In genomic region chr19:36909676-36910292, GRCm38 (mm10) we compare ENCODE assay signal across 9 mouse cellular contexts. TPM values are rescaled to one million over a fixed set of nuclear protein-coding genes. Genes with fewer than 3 reads are reported as not detected.
DNase-seq lines count a peak whose midpoint lies in the region; ATAC-seq and TF ChIP-seq lines count a peak whose summit lies in the region.
"Had no signal": no experiment of that assay in that cellular context is flagged by ENCODE, and none has a peak within 500 bp of the region (broad histone marks: within the 10 kb centered on the region; RNA-seq: fewer than 3 reads in every experiment).

No protein-coding gene starts in this region.

- H3K36me3 ChIP-seq in kidney, embryonic 16.5 days (ENCODE audit: insufficient read depth, low read length): no peaks in the 10 kb centered on the region
- no peaks in the 10 kb centered on the region for H3K36me3 ChIP-seq in ES-E14 (ENCODE audit: control insufficient read depth, insufficient read depth, low read length, poor library complexity, severe bottlenecking)
- H3K36me3 ChIP-seq in forebrain, postnatal 0 days (ENCODE audit: insufficient read depth): no peaks in the 10 kb centered on the region
- H3K36me3 ChIP-seq in limb, embryonic 10.5 days: no peaks in the 10 kb centered on the region
- no peaks in the 10 kb centered on the region for H3K36me3 ChIP-seq in thymus, adult 2 months (ENCODE audit: control insufficient read depth, insufficient read depth, low read length)
- H3K36me3 ChIP-seq: liver, embryonic 15.5 days had no signal

- no peak for ATAC-seq in kidney, embryonic 16.5 days (ENCODE audit: low FRiP score, low TSS enrichment)
- peak; percentile 68 for ATAC-seq in cerebellum, adult (ENCODE audit: insufficient number of reproducible peaks, low FRiP score, low TSS enrichment)
- ATAC-seq in forebrain, postnatal 0 days: peak; percentile 38; the same call in 1 of the 2 replicates
- peak; percentile 65 for ATAC-seq in monocyte, adult 5-6 weeks (replicated peaks; ENCODE audit: insufficient number of reproducible peaks, low FRiP score, low TSS enrichment, poor library complexity, severe bottlenecking)

- H3K4me1 ChIP-seq in kidney, embryonic 16.5 days (ENCODE audit: insufficient read depth, low read length): no peaks in the 10 kb centered on the region
- H3K4me1 ChIP-seq in ES-E14 (ENCODE audit: control insufficient read depth in 2 of 2, insufficient read depth in 2 of 2, low read length in 2 of 2, poor library complexity in 1 of 2): peaks cover 0 to 2% of the 10 kb centered on the region in 2 experiments; a peak in 1 of 4 replicates
- H3K4me1 ChIP-seq in forebrain, postnatal 0 days (ENCODE audit: insufficient read depth): no peaks in the 10 kb centered on the region
- H3K4me1 ChIP-seq in limb, embryonic 10.5 days: peaks cover under 1% of the 10 kb centered on the region; the same call in 1 of the 2 replicates
- H3K4me1 ChIP-seq in thymus, adult 2 months (replicated peaks; ENCODE audit: control insufficient read depth, insufficient read depth, low read length): no peaks in the 10 kb centered on the region

- in situ Hi-C loops in ES-E14 (cut with MboI; ENCODE audit: low sequenced_read_pairs in 2 of 2, unreplicated experiment in 2 of 2): no loop called here

- no peak overlapping the region for H3K27ac ChIP-seq in kidney, embryonic 16.5 days (ENCODE audit: low read length)
- H3K27ac ChIP-seq in ES-E14 (ENCODE audit: insufficient read depth, low read depth, low read length, poor library complexity, severe bottlenecking): no peak overlapping the region
- H3K27ac ChIP-seq in forebrain, postnatal 0 days (ENCODE audit: low read depth, low read length): no peak overlapping the region; the same call in 1 of the 2 replicates
- no peak overlapping the region for H3K27ac ChIP-seq in limb, embryonic 10.5 days
- H3K27ac ChIP-seq in thymus, adult 2 months (ENCODE audit: control insufficient read depth, insufficient read depth, low read length): no peak overlapping the region
- H3K27ac ChIP-seq: liver, embryonic 15.5 days had no signal

- no peak for TF ChIP-seq POLR2A in thymus, adult 2 months (IDR thresholded peaks at IDR 0.05; ENCODE audit: control insufficient read depth, extremely low read depth, insufficient read depth, low read length, poor library complexity)

- no peaks in the 10 kb centered on the region for H3K27me3 ChIP-seq in kidney, embryonic 16.5 days (ENCODE audit: insufficient read depth, low read length)
- no peaks in the 10 kb centered on the region for H3K27me3 ChIP-seq in forebrain, postnatal 0 days (ENCODE audit: insufficient read depth, low read length)
- no peaks in the 10 kb centered on the region for H3K27me3 ChIP-seq in limb, embryonic 10.5 days (ENCODE audit: low read depth, poor library complexity, severe bottlenecking)
- no peaks in the 10 kb centered on the region; the same call in 1 of the 2 replicates for H3K27me3 ChIP-seq in thymus, adult 2 months (ENCODE audit: control insufficient read depth, insufficient read depth, low read length)

- DNase-seq in kidney, adult 18-20 months: peak; percentile 69
- peak; percentile 88 for DNase-seq in ES-E14 (ENCODE audit: low read depth, low spot score)
- peak; percentile 72 for DNase-seq in forebrain, postnatal 0 days
- peak; percentile 83 for DNase-seq in limb, embryonic 10.5 days (ENCODE audit: low spot score)
- DNase-seq in thymus, adult 2 months: peak; percentile 70

- H3K4me2 ChIP-seq in kidney, embryonic 16.5 days (replicated peaks; ENCODE audit: low read depth, low read length): no peak overlapping the region
- no peak overlapping the region for H3K4me2 ChIP-seq in forebrain, postnatal 0 days (ENCODE audit: low read depth)
- H3K4me2 ChIP-seq: liver, embryonic 15.5 days had no signal

- H3K9ac ChIP-seq in kidney, embryonic 16.5 days (replicated peaks; ENCODE audit: low read length): no peak overlapping the region
- no peak overlapping the region for H3K9ac ChIP-seq in ES-E14 (ENCODE audit: insufficient read depth, low read depth, low read length, poor library complexity, severe bottlenecking)
- no peak overlapping the region for H3K9ac ChIP-seq in forebrain, postnatal 0 days
- H3K9ac ChIP-seq: liver, embryonic 15.5 days had no signal

- TF ChIP-seq CTCF in forebrain, postnatal 0 days (IDR thresholded peaks at IDR 0.05; ENCODE audit: low read depth): peak; percentile 74
- TF ChIP-seq CTCF in thymus, adult 2 months (IDR thresholded peaks at IDR 0.05; ENCODE audit: borderline replicate concordance, control insufficient read depth, extremely low read depth, insufficient read depth, low read length, poor library complexity): no peak

- WGBS in kidney, embryonic 16.5 days: 33% methylated on average over 9 of the region's 9 CpGs
- 26% methylated on average over 9 of the region's 9 CpGs for WGBS in forebrain, postnatal 0 days
- 23% methylated on average over 9 of the region's 9 CpGs for WGBS in limb, embryonic 10.5 days
- WGBS in thymus, adult 2 months: 31% methylated on average over 9 of the region's 9 CpGs

- no peaks in the 10 kb centered on the region for H3K9me3 ChIP-seq in kidney, embryonic 16.5 days (ENCODE audit: low read length)
- H3K9me3 ChIP-seq in ES-E14 (ENCODE audit: control insufficient read depth, insufficient read depth, low read depth, low read length): no peaks in the 10 kb centered on the region
- no peaks in the 10 kb centered on the region for H3K9me3 ChIP-seq in forebrain, postnatal 0 days (ENCODE audit: low read length)
- H3K9me3 ChIP-seq in limb, embryonic 10.5 days (replicated peaks): no peaks in the 10 kb centered on the region
- H3K9me3 ChIP-seq: liver, embryonic 15.5 days had no signal

- H3K4me3 ChIP-seq in kidney, embryonic 16.5 days (ENCODE audit: low read length): no peak overlapping the region
- peak overlapping the region in 1 of 2 experiments; percentile 51; a peak in 2 of 4 replicates for H3K4me3 ChIP-seq in ES-E14 (ENCODE audit: insufficient read depth in 1 of 2, low read depth in 1 of 2, low read length in 2 of 2, poor library complexity in 1 of 2, severe bottlenecking in 1 of 2)
- no peak overlapping the region for H3K4me3 ChIP-seq in forebrain, postnatal 0 days (ENCODE audit: low read depth, low read length)
- H3K4me3 ChIP-seq in limb, embryonic 10.5 days: no peak overlapping the region
- H3K4me3 ChIP-seq in thymus, adult 2 months (ENCODE audit: control insufficient read depth, insufficient read depth, low read length): no peak overlapping the region
- H3K4me3 ChIP-seq: liver, embryonic 15.5 days had no signal

TF ChIP-seq in ES-E14, 5 proteins besides CTCF, POLR2A, EP300 and RAD21:
- TF ChIP-seq MAFK (IDR thresholded peaks at IDR 0.05; ENCODE audit: insufficient read depth, low read depth, low read length): peak; percentile 53
- 0 out of 2 replicates have a peak, but pooled peaks have one; percentile 30 for TF ChIP-seq HCFC1 (IDR thresholded peaks at IDR 0.05; ENCODE audit: borderline replicate concordance, insufficient read depth, low read length)
- TF ChIP-seq CHD2 (IDR thresholded peaks at IDR 0.05; ENCODE audit: low read depth, low read length): no peak
TF ChIP-seq in ES-E14: peak in this region for 2.

RNA-seq across cellular contexts. Expression of gene Fgfbp3, which starts 9.6 kb away (rescaled TPM):
- 5.7 and 5.8 TPM in 2 replicates for polyA plus RNA-seq in kidney, embryonic 16.5 days (2015; fragmentation: Nextera tagmentation; extraction: Ambion mirVana)
- 0.80 and 0.85 TPM in 2 replicates for total RNA-seq in ES-E14 (2012; rRNA removed)
- 33.0 and 44.8 TPM in 2 replicates for total RNA-seq in forebrain, postnatal 0 days (2014; rRNA removed)
- polyA plus RNA-seq in forebrain, postnatal 0 days (2015; fragmentation: Nextera tagmentation; extraction: Ambion mirVana): 40.0 and 41.6 TPM in 2 replicates
- polyA plus RNA-seq in limb, embryonic 10.5 days (2016; fragmentation: Nextera tagmentation; extraction: Ambion mirVana): 4.0 and 4.6 TPM in 2 replicates
- 3.1 to 4.4 TPM (median 3.4 TPM) in 3 replicates for total RNA-seq in monocyte, adult 5-6 weeks (2017)
- 7.1 and 10.5 TPM in 2 replicates for polyA plus RNA-seq in thymus, adult 2 months (2012; rRNA removed)

RNA-seq across cellular contexts. Expression of gene Btaf1, which starts 16.1 kb away (rescaled TPM):
- 10.4 and 11.1 TPM in 2 replicates for polyA plus RNA-seq in kidney, embryonic 16.5 days (2015; fragmentation: Nextera tagmentation; extraction: Ambion mirVana)
- 37.2 and 41.0 TPM in 2 replicates for total RNA-seq in ES-E14 (2012; rRNA removed)
- 23.0 and 25.0 TPM in 2 replicates for total RNA-seq in forebrain, postnatal 0 days (2014; rRNA removed)
- polyA plus RNA-seq in forebrain, postnatal 0 days (2015; fragmentation: Nextera tagmentation; extraction: Ambion mirVana): 2.4 and 3.3 TPM in 2 replicates
- polyA plus RNA-seq in limb, embryonic 10.5 days (2016; fragmentation: Nextera tagmentation; extraction: Ambion mirVana): 14.9 and 16.2 TPM in 2 replicates
- 69.8 to 97.4 TPM (median 81.6 TPM) in 3 replicates for total RNA-seq in monocyte, adult 5-6 weeks (2017)
- 9.0 and 9.8 TPM in 2 replicates for polyA plus RNA-seq in thymus, adult 2 months (2012; rRNA removed)
